Mouse (Mus musculus) layer of hippocampus, postnatal 10 days (tissue): ENCODE measurements at regions not wholly inside any gene's neighbourhood (a gene's known extent, or its start where the extent isn't known, plus 50 kb on each side); places are given as distances from the start of the nearest gene placed in this dataset.
"Not testable (repeated sequence)": the region's sequence is repeated elsewhere in the genome, so short reads cannot be mapped to it uniquely, and the experiment has no call there.

Experiments
- DNase-seq, 2 experiments: peaks; one replicate each; pipeline ENCODE4 v3.0.0; 2021; ENCODE audit warnings: low spot score in 2 of 2

DNA sequence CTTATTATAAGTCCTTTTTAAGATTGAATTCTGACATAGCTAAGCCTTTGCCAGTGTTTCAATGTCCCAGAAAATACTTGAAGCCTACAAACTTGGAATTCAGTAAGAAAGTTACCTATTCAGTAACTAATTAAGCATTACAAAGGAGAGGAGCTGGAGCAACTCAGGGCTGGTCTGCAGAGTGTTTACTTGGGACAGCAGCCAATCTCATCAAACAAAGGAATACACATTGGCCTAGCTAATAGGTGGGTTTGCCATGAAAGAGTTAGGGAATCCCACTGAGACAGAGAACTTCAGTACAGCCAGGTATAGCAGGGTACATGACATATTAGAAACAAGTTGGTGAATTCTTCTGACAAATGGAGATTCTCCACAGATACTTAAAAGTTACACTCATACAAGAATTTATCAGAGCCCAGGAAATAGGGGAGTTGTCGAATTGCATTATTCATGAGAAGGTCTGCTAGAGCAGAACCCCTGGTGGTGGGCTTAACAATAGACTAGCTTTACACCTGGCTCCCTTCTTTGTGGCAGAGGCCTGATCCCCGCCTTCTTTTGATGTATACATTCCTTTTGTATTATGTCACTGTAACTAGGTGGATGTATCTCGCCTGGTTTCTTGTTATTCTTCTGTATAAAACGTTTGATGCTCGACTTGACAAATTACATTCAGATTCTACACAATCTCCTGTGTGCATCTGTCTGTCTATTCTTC is 525.2 kb downstream of the 4930447F04Rik start:
- DNase-seq, result not testable (repeated sequence)

- no peak for DNase-seq
Observed at GRCm38 (mm10) chrX:65769861-65770260, 534.2 kb downstream of the 4930447F04Rik start.

DNA sequence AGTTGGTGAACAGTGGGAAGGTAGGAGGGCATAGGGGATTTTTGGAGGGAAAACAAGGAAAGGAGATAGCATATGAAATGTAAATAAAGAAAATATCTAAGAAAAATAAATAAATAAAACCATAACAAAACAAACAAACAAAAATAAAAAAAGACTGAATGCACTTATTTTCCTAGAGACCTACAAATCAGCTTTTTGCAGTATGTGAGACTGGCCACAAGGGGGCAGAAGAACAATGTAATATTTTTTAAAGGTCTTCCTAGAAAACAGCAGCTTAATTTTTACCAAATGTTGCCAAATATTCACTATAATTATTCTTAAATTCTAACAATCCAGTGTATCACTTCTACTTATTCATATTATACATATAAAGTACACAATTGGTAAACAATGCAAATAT is 569.4 kb downstream of the 4930447F04Rik start:
- peak; percentile 24 to 36 for DNase-seq

DNA sequence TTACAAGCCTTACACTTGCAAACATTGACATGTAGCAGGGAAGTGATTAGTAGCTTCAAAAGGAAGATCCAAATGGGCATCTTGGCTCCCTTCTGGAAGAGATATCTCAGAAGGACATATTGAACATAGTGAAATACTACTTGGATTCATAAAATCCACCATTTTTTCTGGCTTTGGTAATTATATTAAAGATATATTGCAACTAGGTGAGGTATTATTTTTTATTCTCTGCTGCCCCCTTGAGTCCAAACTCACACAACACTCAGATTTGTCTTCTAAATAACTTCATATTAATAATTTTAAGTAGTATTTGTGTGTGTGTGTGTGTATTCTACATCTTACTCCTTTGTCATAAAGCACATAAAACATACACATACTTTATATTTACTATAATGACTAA is 588.5 kb downstream of the 4930447F04Rik start:
- no peak for DNase-seq
